Mouse (Mus musculus): ENCODE measurements around the gene Spock2.
"Not testable (repeated sequence)": the region's sequence is repeated elsewhere in the genome, so short reads cannot be mapped to it uniquely, and the experiment has no call there.

The Spock2 gene

DNA sequence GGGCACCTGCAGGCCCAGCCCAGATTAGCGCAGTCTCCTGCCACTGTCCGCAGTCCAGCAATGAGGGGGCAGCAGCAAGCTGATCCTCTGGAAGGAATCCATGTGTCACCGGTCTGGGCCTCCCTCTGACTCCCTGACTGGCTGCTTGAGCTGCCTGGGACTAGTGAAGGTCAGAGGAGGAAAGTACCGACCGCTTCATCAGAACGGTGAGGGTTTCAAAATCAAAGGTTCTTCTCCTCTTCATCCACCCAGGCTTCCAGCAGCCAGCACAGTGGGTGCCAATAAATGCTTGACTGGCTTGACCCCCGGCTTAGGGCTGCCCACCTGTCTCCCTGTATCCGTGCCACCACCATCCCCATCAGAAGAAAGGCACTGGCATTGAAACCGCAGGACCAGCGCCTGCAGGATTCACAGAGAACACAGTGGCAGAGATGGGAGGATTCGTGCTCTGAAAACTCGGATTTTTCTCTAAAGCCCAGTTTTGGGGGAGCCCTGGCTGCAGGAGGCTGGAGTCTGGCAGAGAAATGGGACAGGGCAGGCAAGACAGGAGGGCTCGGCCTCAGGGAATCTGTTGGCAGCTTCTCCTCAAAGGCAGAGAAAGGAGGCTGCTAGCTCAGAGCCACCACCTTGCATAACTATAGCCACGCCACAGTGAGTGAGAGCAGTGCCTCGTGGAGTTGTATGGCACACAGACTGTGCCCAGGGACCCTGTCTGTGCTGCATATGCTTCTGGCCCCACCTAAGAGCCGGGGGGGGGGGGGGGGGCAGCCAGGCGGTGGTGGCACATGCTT is 2.5 kb downstream of the Spock2 start:
- no peak for DNase-seq

DNA sequence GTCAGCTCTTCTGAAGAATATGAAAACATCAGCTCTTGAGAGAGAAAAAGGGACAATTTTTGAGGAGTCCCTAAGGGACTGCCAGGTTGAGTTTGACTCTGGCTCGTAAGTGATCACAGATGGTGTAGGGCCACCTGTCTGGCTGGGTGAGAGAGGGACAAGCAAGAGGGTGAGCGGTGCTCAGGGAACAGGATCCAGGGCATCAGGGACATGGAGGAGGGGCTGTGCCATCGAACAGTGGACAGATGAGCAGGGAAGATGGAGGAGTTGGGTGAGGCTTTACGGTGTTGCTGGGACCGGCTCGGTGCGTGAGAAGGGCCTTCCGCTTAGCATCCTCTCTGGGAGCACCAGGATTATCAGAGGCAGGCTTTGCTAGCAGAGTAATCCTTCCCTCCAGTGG is 3.3 kb downstream of the Spock2 start:
- no peak for DNase-seq

DNA sequence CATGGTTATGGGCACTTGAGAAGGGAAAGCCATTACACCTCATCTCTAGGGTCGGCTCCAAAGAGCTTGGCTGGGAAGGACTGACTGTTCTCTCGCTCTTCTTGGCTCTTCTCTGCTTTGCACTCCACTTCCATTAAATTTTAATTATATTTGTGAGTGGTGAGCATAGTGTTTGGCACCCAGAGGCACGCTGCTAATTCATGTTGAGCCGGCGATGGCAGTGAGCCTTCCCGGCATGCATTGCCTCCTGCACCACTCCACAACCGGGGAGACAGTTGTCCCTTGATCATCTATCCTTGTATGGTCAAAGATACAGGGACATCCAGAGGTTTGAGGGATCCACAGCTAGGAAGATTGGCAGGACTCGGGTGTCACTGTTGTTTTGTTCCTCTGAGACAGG is 4.0 kb downstream of the Spock2 start:
- DNase-seq: no peak

DNA sequence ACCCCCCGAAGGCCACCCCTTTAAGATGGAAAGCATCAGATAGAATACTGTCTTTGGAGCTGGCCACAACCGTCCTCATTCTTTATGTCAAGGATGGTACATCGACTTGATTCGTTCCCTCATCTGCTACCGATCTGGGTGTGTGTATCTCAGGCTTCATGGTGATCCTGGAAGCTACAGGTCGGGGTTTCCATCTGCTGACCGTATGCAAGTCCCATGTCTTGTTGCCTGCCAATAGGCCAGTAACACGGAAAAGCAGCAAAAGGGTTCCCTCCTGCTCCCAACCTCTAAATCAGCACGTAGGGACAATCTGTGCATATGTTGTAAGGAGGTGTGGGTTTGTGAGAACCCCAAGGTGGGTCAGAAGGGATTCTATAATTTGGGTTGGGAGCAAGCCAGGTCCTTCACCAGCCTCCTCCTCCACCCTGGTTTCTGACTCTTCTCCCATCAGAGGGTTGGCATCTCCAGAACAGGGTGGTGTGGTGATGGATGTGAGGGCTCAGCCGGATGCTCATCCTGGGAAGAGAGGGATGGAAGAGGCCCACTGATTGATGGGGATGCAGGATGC is 5.0 kb downstream of the Spock2 start:
- no peak for DNase-seq

DNA sequence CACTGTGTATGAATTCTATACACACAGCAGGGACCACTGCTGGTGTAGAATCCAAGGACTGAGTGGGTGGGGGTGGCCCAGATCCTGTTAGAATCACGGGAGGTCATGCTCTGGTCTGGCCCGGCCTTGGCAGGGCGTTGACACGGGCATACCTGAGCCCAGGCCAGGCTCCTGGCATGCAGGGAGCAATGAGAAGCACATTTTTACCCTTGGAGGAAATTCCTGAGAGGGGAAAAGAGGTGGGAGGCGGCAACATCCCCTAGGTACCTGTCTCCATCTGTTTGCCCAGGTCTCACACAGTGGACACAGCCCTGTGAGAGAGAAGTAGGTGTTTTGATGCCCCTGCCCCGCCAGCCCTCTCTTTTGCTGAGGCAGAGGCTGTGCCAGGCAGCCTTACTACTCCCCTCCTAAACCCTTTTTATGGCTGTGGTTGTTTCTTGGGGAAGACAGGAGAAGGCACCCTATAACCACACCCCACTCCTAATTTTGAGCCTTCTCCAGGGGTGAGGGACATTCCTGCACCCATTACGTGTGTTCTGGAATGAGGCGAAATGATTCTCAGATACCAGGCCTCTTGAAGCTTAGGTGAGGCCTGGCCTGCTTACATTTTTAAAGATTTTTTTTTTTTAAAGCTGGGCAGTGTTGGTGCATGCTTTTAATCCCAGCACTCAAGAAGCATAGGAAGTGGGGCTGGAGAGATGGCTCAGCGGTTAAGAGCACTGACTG is 8.1 kb downstream of the Spock2 start:
- DNase-seq: no peak

DNA sequence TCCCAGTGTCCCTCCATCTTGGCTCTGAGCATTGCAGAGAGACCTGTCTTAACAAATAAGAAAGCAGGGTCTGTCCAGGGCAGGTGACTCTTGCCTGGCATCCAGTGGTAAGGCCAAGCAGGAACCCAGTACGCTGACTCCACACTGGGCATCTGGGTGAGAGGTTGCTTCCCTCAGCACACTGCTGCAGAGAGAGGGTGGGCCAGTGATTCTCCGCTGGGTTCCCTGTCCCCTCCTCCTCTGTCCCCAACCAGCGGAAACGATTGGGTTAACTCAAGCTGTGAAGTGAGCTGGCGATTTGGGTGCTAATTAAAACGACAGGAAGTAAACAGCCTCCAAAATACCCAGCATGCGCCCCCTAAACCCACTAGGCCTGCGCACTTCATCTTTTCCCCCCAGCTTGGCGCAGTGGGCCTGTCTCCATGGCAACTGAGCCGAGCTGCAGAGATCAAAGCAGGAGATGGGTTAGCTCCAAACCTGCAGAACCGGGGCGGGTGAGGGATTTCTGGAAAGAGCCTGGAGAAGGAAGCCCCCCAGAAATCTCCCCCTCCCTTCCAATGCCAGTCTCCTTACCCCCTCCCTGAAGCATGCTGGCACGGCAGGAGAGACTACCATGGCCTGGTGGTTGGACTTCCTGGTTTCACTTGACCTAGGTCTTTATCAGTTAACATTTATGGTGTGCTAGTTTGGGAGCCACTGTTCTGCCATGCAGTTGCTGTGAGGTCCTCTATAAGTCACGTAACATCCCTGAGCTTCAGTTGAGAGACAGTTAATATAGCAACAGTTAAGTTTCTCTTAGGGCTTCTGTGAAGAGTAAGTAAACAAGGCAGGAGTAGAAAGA is 9.5 kb downstream of the Spock2 start:
- DNase-seq: peak; percentile 44 to 64

DNA sequence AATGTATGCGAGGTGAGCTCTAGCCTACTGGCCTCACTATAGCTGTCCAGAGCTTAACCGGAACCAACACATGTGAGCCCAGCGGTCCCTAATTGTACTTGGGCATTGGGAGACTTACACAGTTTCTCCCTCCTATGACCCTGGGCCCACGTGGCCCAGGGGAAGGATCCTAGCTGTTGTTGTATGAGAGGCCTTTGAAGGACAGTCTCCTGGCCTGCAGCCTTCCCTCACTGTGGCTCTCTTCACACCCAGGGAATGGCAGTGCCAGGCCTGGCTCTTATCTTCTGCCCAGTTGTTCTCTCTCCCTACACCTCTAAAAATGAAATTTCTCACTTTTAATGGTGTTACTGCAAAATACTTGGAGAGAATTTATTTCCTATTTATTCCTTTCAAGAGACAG is 11.0 kb downstream of the Spock2 start:
- no peak for DNase-seq

DNA sequence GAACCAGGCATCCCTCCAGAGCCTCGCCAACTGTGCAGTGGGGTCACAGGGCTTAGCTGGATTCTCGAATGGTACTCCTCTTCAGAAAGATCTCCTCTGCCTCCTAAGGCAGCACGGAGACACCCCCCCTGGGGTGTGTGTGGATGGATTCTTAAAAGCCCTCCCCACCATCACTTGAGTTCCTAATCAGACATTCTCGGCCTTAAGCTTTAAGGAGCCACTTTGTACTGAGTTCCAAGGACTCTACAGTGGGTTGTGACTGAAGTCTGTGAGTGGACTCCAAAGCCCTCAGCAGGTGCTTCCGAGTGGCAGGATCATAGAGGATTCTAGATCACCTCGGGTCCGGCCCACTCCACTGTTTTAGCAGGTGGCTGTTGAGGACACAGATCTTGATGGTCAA is 12.4 kb downstream of the Spock2 start:
- DNase-seq: no peak

DNA sequence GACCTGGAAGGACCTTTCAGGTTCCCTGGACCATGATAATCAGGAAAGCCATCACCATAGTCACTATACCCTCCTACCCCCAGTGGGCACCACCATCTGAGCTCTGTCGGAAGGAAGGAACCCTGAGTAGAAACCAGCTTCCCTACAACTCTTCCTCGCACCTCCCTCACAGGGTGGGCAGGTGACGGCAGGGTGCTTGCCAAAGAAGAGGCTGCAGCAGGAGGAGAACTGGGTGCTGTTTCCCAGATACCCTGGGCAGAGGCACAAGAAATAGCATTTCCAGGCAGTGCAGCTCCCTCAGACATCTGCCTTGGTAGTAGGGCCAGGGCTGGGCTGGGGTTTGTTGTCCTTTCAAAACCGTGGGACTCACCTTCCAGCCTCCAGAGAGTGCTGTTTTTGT is 14.6 kb downstream of the Spock2 start:
- DNase-seq: no peak

DNA sequence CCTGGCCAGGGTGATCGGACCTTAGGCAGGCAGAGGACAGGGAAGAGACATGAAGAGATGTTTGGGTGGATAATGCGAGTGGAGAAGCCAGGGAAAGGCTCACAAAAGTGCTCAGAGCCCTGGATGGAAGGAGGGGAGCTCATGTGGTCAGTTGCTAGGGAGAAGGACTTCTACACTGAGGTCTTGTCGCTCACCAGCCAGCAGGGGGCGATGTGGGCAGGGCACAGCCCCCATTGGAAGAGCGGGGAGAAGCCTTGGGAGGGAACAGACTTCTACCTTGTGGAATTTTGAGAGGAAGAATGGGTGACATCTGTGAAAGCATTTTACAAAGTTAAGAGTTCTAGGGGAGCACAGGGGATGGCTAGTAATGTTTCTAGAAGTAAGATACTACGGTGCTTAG is 18.1 kb downstream of the Spock2 start:
- peak; percentile 19 to 32 for DNase-seq

DNA sequence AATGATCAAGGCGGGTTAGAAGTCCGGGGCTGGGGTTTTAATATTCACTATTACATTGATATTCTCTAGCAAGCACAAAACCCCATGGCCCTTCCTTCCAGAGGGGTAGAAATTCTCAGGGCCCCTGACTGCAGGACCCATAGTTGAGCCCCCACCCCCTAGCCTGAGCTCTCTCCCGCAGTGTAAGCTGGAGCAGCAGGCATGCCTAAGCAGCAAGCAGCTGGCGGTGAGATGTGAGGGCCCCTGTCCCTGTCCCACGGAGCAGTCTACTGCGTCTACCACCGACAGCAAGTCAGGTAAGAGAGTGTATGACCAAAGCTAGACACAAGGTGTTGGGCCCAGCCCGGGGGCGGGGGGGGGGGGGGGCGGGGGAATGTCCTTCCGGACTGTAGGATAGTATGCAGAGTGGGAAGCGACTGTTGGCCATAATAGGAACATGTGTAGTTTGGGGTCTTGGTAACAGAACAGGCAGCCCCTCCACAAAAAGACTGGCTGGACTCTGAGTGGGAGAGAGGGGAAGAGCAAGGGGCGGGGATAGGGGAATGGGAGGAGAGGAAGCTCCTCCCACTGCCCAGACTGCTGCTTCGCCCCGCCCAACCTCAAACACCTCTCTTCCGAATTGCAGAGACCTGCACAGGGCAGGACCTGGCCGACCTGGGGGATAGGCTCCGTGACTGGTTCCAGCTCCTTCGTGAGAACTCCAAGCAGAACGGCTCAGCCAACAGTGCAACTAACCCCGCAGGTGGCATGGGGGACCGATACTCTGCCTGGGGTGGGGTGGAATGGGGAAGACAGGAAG is 19.7 kb downstream of the Spock2 start:
- peak in 1 of 2 experiments; percentile 28 for DNase-seq

DNA sequence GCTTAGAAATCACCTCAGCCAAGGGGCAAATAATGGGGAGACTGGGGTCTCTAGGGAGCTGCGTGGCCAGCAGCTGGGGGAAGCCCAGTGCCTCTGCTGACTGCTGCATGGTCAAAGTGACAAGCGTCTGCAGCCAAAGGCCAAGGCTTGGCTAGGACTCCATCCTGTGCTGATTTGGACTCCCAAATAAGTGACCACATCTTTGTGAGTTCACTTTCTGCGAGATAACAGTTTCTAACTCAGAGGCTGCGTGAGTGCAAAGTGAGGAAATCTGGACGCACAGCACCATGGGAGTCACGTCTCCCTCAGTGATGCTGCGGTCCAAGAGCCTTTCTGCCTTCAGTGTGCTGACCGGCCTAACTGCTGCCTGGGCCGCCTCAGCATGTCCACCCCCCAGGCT is 22.3 kb downstream of the Spock2 start:
- DNase-seq: no peak

DNA sequence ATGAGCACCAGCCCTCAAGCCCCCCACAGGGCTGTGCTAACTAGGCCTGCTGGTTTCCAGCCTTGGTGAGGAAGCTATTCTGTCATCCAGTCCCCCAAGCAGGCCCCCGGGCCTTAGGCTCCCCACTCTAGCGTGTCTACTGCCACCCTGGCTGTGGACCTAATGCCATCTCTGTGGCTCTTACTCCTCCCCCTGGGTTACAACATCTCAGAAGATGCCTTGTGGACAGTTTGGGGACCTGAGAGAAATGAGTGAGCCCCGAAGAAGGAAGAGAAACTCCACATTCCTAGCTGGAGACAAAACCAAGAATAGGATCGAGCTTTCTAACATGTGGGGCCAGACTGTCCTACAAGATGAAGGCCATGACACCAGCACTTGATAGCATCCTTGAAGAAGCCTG is 24.5 kb downstream of the Spock2 start:
- no peak for DNase-seq

DNA sequence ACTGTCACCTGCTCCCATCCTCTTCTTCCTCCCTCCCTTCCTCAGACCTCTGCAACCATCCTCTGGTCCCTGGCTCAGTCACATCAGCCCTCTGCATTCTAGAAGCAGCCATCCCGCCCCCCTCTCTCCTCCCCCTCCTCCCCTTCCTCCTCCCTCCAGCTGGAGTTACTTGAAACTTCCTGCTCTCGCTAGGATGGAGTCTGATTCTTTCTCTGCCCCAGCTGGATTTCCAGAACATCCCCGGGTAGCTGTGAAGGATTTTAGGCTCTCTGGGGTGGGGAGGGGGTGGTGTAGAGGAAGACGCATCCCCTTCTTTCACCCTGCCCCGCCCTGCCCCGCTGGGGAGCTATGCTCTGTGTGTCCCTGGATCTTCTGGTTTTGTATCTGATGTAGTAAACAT is 27.5 kb downstream of the Spock2 start:
- no peak for DNase-seq

DNA sequence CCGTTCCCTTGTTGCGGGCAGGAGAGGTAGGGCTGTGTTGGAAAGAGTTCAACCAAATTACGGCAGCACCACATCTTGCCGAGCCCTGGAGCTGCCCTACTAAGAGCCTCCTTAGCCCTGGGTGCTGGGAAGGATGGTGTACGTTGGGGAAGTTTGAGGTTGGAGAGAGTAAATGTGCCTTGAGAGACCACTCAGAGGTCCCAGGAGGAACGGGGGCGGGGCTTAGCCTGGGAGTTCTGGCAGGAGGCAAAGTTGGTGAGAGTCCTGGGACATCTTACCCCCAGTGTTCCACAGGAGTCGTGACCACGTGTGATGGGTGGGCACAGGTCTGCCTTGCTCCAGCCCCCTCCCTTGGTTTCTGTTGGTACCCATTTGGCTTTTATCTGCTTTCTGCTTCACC is 28.2 kb downstream of the Spock2 start:
- no peak for DNase-seq

DNA sequence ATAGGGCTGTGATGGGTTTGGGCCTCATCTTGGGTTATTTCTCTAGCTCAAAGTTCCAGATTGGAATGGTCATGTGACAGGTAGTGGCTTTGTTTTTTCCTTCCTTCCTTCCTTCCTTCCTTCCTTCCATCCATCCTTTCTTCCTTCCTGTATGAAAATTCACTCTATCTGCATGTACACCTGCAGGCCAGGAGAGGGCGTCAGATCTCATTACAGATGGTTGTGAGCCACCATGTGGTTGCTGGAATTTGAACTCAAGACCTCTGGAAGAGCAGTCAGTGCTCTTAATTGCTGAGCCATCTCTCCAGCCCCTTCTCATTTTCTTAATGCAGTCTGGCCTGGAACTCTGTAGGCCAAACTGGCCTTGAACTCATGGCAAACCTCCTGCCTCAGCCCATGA is 30.0 kb downstream of the Spock2 start:
- not testable (repeated sequence) for DNase-seq

DNA sequence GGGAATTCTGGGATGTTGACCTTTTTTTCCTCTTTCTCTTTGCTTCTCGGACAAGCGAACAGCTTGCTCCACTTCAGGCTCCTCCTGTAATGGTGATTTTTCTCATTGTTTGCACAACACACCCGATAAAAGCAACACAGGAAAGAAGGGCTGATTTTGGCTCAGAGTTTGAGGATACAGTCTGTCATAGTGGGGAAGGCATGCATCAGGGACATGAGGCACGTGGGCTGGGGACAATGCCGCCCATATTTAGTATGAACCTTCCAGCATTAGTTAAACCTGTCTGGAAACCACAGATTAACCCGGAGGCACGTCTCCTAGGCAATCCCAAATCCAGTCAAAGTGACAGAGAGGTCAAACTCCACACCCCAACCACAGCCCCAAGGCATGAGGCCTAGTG is 30.9 kb downstream of the Spock2 start:
- DNase-seq: no peak

DNA sequence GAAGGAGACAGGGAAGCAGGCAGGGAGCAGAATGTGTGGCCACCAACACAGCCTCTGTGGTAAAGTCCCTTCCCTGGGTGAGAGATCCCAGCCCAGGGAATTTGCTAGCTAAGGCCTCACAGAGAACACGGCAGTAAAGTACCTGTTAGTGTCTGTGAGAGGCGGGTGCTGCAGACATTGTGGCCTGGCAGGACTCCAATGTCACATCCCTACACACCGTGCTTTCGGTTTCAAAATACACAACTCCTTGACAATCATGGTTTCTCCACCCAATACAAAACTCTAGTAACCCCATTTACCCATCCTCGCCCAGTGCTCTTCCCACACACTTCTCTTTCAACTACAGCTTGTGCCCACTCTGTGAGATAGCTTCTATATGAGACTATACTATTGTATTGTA is 32.7 kb downstream of the Spock2 start:
- DNase-seq: no peak

DNA sequence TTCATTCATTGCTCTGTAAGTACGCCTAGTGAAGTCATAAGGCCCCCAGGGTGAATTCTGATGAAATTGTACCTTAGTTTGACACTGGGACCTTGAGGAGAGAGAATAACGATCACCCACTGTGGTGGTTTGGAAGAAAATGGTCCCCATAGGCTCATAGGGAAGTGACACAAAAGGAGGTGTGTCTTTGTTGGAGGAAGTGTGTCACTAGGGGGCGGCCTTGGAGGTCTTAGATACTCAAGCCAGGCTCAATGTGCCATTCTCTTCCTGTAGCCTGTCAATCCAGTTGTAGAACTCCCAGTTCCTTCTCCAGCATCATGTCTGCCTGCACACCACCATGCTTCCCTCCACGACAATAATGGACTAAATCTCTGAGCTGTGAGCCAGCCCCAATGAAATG is 34.7 kb downstream of the Spock2 start:
- DNase-seq: no peak

DNA sequence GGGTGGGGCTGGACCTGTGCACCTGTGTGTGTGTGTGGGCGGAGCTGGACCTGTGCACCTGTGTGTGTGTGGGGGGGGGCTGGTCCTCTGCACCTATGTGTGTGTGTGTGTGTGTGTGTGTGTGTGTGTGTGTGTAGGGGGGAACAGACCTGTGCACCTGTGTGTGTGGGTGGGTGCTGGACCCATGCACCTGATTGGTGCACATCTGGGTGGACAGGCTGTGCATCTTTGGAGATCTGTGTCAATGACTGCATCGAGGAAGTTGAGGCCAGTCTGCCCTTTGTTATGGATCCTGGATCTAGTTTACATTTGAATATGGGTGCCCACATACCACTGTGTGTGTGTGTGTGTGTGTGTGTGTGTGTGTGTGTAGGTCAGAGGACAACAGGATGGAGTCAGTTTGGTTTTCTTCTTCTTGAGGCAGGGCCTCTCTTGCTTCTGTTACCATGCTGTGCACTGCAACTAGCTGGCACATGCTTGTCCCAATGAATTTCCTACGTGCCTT is 35.7 kb downstream of the Spock2 start:
- no peak for DNase-seq

DNA sequence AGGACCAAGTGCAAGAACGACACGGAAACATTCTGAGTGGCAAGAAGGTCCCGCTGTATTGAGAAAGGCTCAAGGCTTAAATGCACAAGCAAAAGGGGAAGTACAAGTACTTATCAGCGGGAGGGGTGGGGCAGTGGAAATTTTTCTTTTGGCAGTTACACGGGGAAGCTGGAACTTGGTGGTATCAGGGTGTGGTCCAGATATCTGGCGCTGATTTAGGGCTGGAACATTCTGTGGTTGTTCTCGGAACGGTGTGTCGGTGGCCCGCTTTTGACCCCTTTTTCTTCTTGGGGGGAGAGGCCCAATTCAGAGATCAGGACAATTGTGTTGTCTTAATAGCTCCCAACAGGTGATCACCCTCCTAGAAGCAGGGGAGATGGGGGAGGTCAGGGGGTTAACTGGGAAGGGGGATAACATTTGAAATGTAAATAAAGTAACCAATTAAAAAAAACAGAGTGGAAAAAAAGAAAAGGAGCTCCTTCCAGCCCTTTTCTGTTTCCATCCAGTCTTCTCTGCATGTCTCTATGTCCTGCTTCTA is 41.6 kb downstream of the Spock2 start:
- not testable (repeated sequence) for DNase-seq

DNA sequence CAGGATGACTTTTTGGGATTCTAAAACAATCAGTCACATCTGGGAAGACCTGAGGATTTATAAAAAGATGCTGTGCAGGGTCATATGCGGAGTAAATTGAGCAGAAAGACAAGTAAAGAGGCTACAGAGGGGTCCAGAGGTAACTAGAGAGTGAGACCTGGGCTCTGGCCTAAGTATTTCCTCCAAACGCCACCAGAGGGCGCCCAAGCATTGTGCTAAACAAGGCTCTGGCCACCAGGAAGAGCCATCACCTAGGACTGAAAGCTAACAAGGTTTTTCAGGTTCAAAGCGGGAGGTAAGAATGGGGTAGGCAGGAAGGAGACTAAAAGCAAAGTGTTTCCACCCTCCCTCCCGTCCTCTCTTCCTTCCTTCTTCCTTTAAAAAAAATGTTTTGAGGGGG is 42.1 kb downstream of the Spock2 start:
- peak; percentile 82 to 83 for DNase-seq

All from thymus, postnatal 36 days (tissue).